Mouse (Mus musculus) stomach, embryonic 14.5 days (tissue): ENCODE results near the gene Ttc7b. TPM values are rescaled to one million over a fixed set of nuclear protein-coding genes. Genes with fewer than 3 reads are reported as not detected.

Experiments
- ATAC-seq: fragments of 200-750 bp; cut with Nextera tagmentation; 2 replicates; pipeline ENCODE4 v1.8.0; 2017; ENCODE audit warnings: low read depth, moderate TSS enrichment; ENCODE audit not compliant: insufficient number of reproducible peaks, insufficient read depth, low FRiP score
- H3K27ac ChIP-seq: fragments of 300-500 bp; sonication (generic); 2 replicates; pipeline ENCODE4 v1.5.1; 2014; ENCODE audit warnings: mild to moderate bottlenecking, low read length, moderate library complexity, mixed read lengths
- H3K27me3 ChIP-seq: fragments of 300-500 bp; sonication (generic); 2 replicates; pipeline ENCODE4 v1.6.1; 2014; ENCODE audit warnings: low read length, control low read depth, mixed read lengths; ENCODE audit not compliant: control insufficient read depth, insufficient read depth
- H3K36me3 ChIP-seq: fragments of 300-500 bp; sonication (generic); 2 replicates; pipeline ENCODE4 v1.6.1; 2014; ENCODE audit warnings: mild to moderate bottlenecking, control low read depth, low read length, moderate library complexity, mixed read lengths; ENCODE audit not compliant: control insufficient read depth, insufficient read depth
- H3K4me1 ChIP-seq: fragments of 300-500 bp; sonication (generic); 2 replicates; pipeline ENCODE4 v1.6.1; 2014; ENCODE audit warnings: low read length, control low read depth, mixed read lengths; ENCODE audit not compliant: control insufficient read depth, insufficient read depth
- H3K4me2 ChIP-seq: fragments of 300-500 bp; sonication (generic); replicated peaks from 2 replicates; pipeline ENCODE4 v1.6.1; 2014; ENCODE audit warnings: low read depth, low read length, control low read depth
- H3K4me3 ChIP-seq: fragments of 300-500 bp; sonication (generic); 2 replicates; pipeline ENCODE4 v1.5.1; 2014; ENCODE audit warnings: low read depth, low read length, control low read depth
- H3K9ac ChIP-seq: fragments of 300-500 bp; sonication (generic); replicated peaks from 2 replicates; pipeline ENCODE4 v1.6.1; 2014; ENCODE audit warnings: low read depth, mild to moderate bottlenecking, control low read depth, low read length, moderate library complexity, mixed read lengths
- H3K9me3 ChIP-seq: fragments of 300-500 bp; sonication (generic); 2 replicates; pipeline ENCODE4 v1.6.1; 2016; ENCODE audit warnings: low read depth, low read length, control low read depth; ENCODE audit not compliant: control insufficient read depth
- WGBS: fragments of 180-500 bp; shearing (Covaris S2); extraction: QIAGEN DNeasy Blood & Tissue Kit; methylation state at CpG from one replicate; pipeline ENCODE4 v1.1.7; 2014; 5-methylcytosine and 5-hydroxymethylcytosine counted together
- polyA plus RNA-seq: library from polyadenylated mRNA; unstranded; fragments of >200 nt; fragmentation: Nextera tagmentation; extraction: Ambion mirVana; gene quantifications from 2 replicates; pipeline ENCODE4 v1.2.1, GENCODE M21; 2014

Gene Ttc7b
- polyA plus RNA-seq, 1 experiment from 2014 or later, result 6.4 TPM

DNA sequence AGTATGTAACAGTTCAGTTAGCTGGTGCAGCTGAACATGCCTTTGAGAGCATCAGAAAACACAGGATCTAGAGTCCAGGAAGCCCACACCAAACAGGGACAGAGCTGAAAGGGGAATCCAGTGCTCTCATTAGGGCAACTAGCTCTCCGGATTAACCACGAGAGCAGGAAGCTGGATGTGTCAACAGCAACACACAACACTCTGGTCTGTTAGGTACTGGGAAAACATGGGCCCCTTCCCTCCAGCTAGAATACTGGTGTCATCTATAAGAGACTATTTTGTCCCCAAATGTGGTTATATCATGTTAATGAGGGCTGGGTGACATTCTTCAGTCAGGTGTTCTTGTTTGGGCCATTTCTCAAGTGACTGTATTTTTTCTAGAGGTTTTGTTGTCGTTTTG lies 21.4 kb upstream of the Ttc7b start:
- H3K4me1 ChIP-seq, result 0 out of 2 replicates have a peak, but pooled peaks cover 2% of the 10 kb centered on the region
- H3K9me3 ChIP-seq, result no peaks in the 10 kb centered on the region
- ATAC-seq, result no peak
- H3K27ac ChIP-seq, result no peak overlapping the region
- no peak overlapping the region for H3K4me3 ChIP-seq
- H3K4me2 ChIP-seq, result no peak overlapping the region
- 40% methylated on average over 3 of the region's 3 CpGs for whole genome bisulfite sequencing
- H3K9ac ChIP-seq, result no peak overlapping the region
- no peaks in the 10 kb centered on the region for H3K27me3 ChIP-seq
- no peaks in the 10 kb centered on the region for H3K36me3 ChIP-seq

DNA sequence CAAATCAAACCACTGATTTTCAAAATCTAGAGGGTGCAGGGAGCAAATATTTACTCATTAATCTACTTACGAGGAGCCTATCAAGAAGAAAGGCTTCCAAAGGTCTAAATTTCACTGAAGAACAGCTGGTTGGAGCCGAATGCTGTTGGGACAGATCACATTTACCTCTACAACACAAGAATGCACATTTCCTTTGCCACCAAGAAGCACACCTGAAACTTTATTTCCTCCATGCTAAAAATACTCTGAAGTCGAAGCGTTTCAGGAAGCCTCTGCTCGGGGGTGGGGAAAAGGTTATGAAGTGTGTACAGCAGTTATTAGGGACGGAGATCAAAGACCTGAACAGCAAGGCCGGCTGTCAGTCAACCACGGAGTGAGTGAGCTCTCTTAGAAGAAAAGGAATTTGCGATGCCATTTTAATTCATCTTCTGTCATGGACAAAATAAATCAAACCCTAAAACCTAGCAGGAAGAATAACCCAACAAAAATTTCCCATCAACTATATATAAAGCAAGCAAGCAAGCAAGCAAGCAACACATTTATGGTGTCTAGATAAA lies 18.6 kb upstream of the Ttc7b start:
- Histone ChIP-seq H3K9me3 (no peaks in the 10 kb centered on the region), H3K27me3 (no peaks in the 10 kb centered on the region), H3K36me3 (no peaks in the 10 kb centered on the region), H3K4me1 (0 out of 2 replicates have a peak, but pooled peaks cover 2% of the 10 kb centered on the region), H3K9ac (no peak overlapping the region), H3K4me2 (no peak overlapping the region), H3K4me3 (no peak overlapping the region), H3K27ac (no peak overlapping the region)
- no peak for ATAC-seq
- WGBS, result 26% methylated on average over 9 of the region's 9 CpGs

DNA sequence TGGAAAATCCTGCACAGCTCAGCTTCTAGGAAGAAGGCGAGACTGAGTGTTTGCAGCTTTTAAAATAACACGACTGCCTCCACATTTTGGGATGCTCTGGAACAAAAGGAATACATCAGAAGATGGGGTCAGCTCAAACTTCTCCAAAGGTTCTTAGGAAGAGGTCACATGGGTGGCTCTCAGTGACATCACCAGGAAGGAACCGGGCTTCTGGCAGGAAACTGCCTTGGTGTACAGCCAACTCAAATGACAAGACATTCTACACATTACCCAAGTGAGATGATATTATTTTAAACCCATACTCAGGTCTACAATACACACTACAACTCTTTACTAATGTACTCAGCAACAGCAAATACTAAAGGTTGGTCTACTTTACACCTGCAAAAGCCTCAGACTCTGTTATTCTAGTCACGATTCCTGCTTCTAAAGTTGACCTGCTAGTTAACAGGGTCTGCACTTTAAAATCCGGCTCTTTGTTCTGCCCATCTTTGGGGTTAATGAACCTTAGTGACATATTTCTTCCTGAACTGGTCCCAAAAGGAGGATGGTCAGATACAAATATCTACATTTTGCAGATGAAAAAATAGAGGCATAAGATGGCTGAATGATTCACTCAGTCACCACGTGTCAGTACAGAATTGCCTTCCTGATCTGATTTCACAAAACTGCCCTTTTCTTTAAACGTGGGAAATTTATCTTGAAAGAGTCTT lies 18.0 kb upstream of the Ttc7b start:
- Histone ChIP-seq H3K36me3 (no peaks in the 10 kb centered on the region), H3K9ac (no peak overlapping the region), H3K4me2 (no peak overlapping the region), H3K27ac (no peak overlapping the region), H3K27me3 (no peaks in the 10 kb centered on the region), H3K4me1 (0 out of 2 replicates have a peak, but pooled peaks cover 2% of the 10 kb centered on the region), H3K9me3 (no peaks in the 10 kb centered on the region), H3K4me3 (no peak overlapping the region)
- 50% methylated on average over 7 of the region's 7 CpGs for WGBS
- no peak for ATAC-seq

DNA sequence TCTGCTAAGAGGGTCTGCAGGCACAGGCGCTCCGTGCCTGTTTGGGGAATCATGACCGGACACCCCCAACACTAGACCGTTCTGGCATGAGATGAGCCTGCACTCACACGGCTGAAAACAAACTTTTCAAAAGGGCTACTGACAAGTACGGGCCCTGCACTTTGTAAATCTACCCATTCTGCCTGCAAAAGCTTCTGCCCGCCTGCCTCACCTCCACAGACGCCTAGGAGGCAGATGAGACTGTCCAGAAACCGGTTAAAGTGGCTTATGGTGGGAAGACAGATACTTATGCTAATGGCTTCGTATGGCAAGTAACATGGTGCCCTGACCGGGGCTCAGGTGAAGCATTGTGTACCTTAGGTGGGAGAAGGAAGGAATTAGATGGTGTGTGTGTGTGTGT lies 16.5 kb upstream of the Ttc7b start:
- Histone ChIP-seq H3K4me1 (0 out of 2 replicates have a peak, but pooled peaks cover 2% of the 10 kb centered on the region), H3K9me3 (no peaks in the 10 kb centered on the region), H3K27ac (no peak overlapping the region), H3K4me3 (no peak overlapping the region), H3K36me3 (no peaks in the 10 kb centered on the region), H3K4me2 (no peak overlapping the region), H3K27me3 (no peaks in the 10 kb centered on the region), H3K9ac (no peak overlapping the region)
- ATAC-seq, result no peak
- 56% methylated on average over 11 of the region's 11 CpGs for WGBS

DNA sequence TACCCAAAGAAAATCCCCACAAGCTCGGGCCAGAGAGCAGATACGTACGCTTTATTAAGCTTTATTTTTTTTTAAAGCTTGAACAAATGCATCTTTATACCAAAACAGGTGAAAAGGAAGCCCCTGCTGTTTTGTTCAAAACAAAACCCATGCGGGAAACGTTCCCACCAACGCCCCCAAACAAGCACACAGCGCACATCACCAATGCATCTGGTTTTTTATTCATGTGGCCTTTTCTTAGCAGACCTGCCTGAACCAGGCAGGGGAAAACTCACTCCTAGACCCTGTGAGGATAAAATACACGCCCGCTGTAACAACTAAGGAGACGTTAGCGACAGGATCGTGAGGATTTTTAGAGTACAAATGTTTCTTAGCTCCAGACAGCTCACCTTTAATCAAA lies 14.4 kb upstream of the Ttc7b start:
- Histone ChIP-seq H3K4me1 (0 out of 2 replicates have a peak, but pooled peaks cover 2% of the 10 kb centered on the region), H3K27me3 (no peaks in the 10 kb centered on the region), H3K36me3 (no peaks in the 10 kb centered on the region), H3K9ac (no peak overlapping the region), H3K4me3 (no peak overlapping the region), H3K9me3 (no peaks in the 10 kb centered on the region), H3K27ac (no peak overlapping the region), H3K4me2 (no peak overlapping the region)
- no peak for ATAC-seq
- WGBS, result 81% methylated on average over 12 of the region's 12 CpGs

DNA sequence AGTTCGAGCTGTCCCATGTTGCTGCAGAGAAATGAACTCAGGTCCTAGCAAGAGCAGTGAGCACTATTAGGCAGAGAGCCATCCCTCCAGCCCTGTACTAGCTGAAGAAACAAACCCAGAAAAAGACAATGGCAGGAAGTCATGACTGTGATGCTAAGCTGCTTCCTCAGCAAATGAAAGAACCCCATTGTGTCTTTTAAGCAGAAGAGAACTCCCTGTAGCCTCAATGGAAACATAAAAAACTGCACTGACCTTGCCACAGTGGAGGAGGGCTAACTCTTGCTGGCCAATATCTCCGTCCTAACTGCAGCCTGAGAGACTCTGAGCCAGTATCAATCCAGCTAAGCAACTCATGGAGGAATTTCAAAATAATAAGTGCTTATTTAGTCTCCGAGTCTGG lies 13.4 kb upstream of the Ttc7b start:
- H3K9ac ChIP-seq, result no peak overlapping the region
- no peak overlapping the region for H3K27ac ChIP-seq
- H3K9me3 ChIP-seq, result no peaks in the 10 kb centered on the region
- H3K27me3 ChIP-seq, result no peaks in the 10 kb centered on the region
- H3K4me2 ChIP-seq, result no peak overlapping the region
- no peaks in the 10 kb centered on the region for H3K36me3 ChIP-seq
- no peak for ATAC-seq
- peaks cover 8% of the 10 kb centered on the region; the same call in 1 of the 2 replicates for H3K4me1 ChIP-seq
- no peak overlapping the region for H3K4me3 ChIP-seq
- WGBS, result 46% methylated on average over 3 of the region's 3 CpGs

DNA sequence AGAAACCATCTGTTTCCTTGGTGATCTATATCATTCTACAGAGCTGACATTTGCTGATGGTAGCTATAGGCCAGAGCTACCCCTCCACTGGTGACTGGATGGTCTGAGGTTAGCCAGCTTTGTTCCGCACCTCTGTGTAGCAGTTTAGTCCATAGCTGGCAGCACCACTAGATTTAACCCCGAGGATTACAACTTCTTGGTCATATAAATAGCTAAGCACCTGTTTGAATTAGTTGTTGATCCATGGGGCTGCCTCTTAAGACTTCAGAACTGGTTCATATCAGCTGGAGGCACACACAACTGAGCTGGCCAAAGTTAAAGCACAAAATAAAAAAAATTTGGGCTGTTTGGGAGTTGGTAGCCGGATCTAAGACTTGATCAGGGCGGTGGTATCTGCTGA lies 12.6 kb upstream of the Ttc7b start:
- H3K36me3 ChIP-seq, result no peaks in the 10 kb centered on the region
- H3K4me2 ChIP-seq, result no peak overlapping the region
- H3K9me3 ChIP-seq, result no peaks in the 10 kb centered on the region
- no peaks in the 10 kb centered on the region for H3K27me3 ChIP-seq
- no peak for ATAC-seq
- H3K9ac ChIP-seq, result no peak overlapping the region
- H3K4me1 ChIP-seq, result peaks cover 6% of the 10 kb centered on the region; the same call in 1 of the 2 replicates
- no peak overlapping the region for H3K4me3 ChIP-seq
- 67% methylated on average over 4 of the region's 4 CpGs for WGBS
- H3K27ac ChIP-seq, result no peak overlapping the region

DNA sequence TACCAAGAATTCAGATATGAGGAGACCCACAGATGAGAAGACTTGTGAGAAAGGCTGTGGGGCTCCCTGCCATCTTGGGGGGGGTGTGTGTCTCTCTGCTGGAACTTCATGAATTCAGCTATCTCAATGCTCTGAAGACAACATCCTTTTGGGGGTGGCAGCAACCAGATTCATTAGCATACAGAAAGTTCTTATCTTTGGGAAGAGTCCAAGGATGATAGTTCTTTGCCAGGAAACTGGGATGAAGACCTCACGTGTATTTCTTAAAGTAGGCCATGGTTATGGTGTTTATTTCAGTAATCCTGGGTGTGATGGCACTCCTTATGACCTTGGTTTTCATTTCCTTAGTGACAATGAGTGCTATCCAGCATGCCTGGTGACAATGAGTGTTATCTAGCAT lies 11.1 kb upstream of the Ttc7b start:
- Histone ChIP-seq H3K27ac (no peak overlapping the region), H3K27me3 (no peaks in the 10 kb centered on the region), H3K36me3 (no peaks in the 10 kb centered on the region), H3K4me3 (no peak overlapping the region), H3K4me2 (no peak overlapping the region), H3K9me3 (no peaks in the 10 kb centered on the region), H3K4me1 (peaks cover 6% of the 10 kb centered on the region; the same call in 1 of the 2 replicates), H3K9ac (no peak overlapping the region)
- no peak for ATAC-seq
- 67% methylated on average over 1 of the region's 1 CpGs for WGBS
